Mouse (Mus musculus) G1E (cell line): ENCODE results near the gene Syt8.

Experiments
- CTCF ChIP-seq: IDR thresholded peaks from 2 replicates; pipeline ENCODE4 v1.5.1; 2012; ENCODE audit warnings: low read depth, low read length, inconsistent platforms, mixed read lengths
- GATA1 ChIP-seq: IDR thresholded peaks from 2 replicates; pipeline ENCODE4 v1.6.1; 2012; ENCODE audit warnings: borderline replicate concordance, low read length, inconsistent platforms, mixed read lengths
- GATA2 ChIP-seq: IDR thresholded peaks from 2 replicates; pipeline ENCODE4 v1.6.1; 2012; ENCODE audit warnings: low read depth, low read length, inconsistent platforms, borderline replicate concordance
- TAL1 ChIP-seq: conservative IDR thresholded peaks from 2 replicates; pipeline ENCODE4 v1.6.1; 2012; ENCODE audit warnings: low read depth, low read length, inconsistent platforms, mixed read lengths

- TF ChIP-seq CTCF (no peak), GATA1 (no peak), TAL1 (no peak), GATA2 (no peak)
Measured at GRCm38 (mm10) chr7:142456806-142457205, 22.2 kb downstream of the Syt8 start.
